Mouse (Mus musculus) midbrain, embryonic 11.5 days (tissue): ENCODE measurements at regions not wholly inside any gene's neighbourhood (a gene's known extent, or its start where the extent isn't known, plus 50 kb on each side); places are given as distances from the start of the nearest gene placed in this dataset.

Experiments used
- ATAC-seq: fragments of 200-750 bp; cut with Nextera tagmentation; 2 replicates; pipeline ENCODE4 v1.8.0; 2017; ENCODE audit warnings: moderate TSS enrichment, moderate library complexity; ENCODE audit not compliant: low FRiP score
- DNase-seq: peaks from one replicate; pipeline ENCODE4 v3.0.0; 2015; ENCODE audit warnings: low spot score; ENCODE audit errors: missing footprints
- H3K27ac ChIP-seq: fragments of 300-500 bp; sonication (generic); 2 replicates; pipeline ENCODE4 v1.5.1; 2014; ENCODE audit warnings: low read depth, low read length
- H3K27me3 ChIP-seq: fragments of 300-500 bp; sonication (generic); 2 replicates; pipeline ENCODE4 v1.6.1; 2014; ENCODE audit warnings: mild to moderate bottlenecking, low read length, moderate library complexity, mixed read lengths; ENCODE audit not compliant: control insufficient read depth, insufficient read depth
- H3K36me3 ChIP-seq: fragments of 300-500 bp; sonication (generic); 2 replicates; pipeline ENCODE4 v1.6.1; 2014; ENCODE audit warnings: mild to moderate bottlenecking, low read length, moderate library complexity, mixed read lengths; ENCODE audit not compliant: control insufficient read depth, insufficient read depth
- H3K4me1 ChIP-seq: fragments of 300-500 bp; sonication (generic); 2 replicates; pipeline ENCODE4 v1.6.1; 2014; ENCODE audit warnings: low read length; ENCODE audit not compliant: control insufficient read depth, insufficient read depth
- H3K4me2 ChIP-seq: fragments of 300-500 bp; sonication (generic); 2 replicates; pipeline ENCODE4 v1.6.1; 2014; ENCODE audit warnings: mild to moderate bottlenecking, moderate library complexity
- H3K4me3 ChIP-seq: fragments of 300-500 bp; sonication (generic); 2 replicates; pipeline ENCODE4 v1.5.1; 2014; ENCODE audit warnings: low read depth, low read length
- H3K9ac ChIP-seq: fragments of 300-500 bp; sonication (generic); 2 replicates; pipeline ENCODE4 v1.6.1; 2014; ENCODE audit warnings: low read length
- H3K9me3 ChIP-seq: fragments of 300-500 bp; sonication (generic); 2 replicates; pipeline ENCODE4 v1.6.1; 2016; ENCODE audit warnings: low read length; ENCODE audit not compliant: control insufficient read depth
- WGBS: fragments of 180-500 bp; shearing (Covaris S2); extraction: QIAGEN DNeasy Blood & Tissue Kit; methylation state at CpG from one replicate; pipeline ENCODE4 v1.1.7; 2014; 5-methylcytosine and 5-hydroxymethylcytosine counted together

GRCm38 (mm10) chr9:43427007-43427406, 116.4 kb downstream of the Trim29 start:
- ATAC-seq, result no peak
- no peaks in the 10 kb centered on the region for H3K9me3 ChIP-seq
- no peak for DNase-seq
- 71% methylated on average over 7 of the region's 7 CpGs for WGBS
- no peak overlapping the region for H3K9ac ChIP-seq
- no peak overlapping the region for H3K27ac ChIP-seq
- no peaks in the 10 kb centered on the region for H3K36me3 ChIP-seq
- no peak overlapping the region for H3K4me3 ChIP-seq
- no peak overlapping the region for H3K4me2 ChIP-seq
- H3K4me1 ChIP-seq, result no peaks in the 10 kb centered on the region
- no peaks in the 10 kb centered on the region for H3K27me3 ChIP-seq

- no peak for ATAC-seq
- Histone ChIP-seq H3K36me3 (no peaks in the 10 kb centered on the region), H3K4me1 (no peaks in the 10 kb centered on the region), H3K9ac (no peak overlapping the region), H3K27me3 (no peaks in the 10 kb centered on the region), H3K9me3 (no peaks in the 10 kb centered on the region), H3K4me2 (no peak overlapping the region), H3K27ac (no peak overlapping the region), H3K4me3 (no peak overlapping the region)
- 70% methylated on average over 3 of the region's 3 CpGs for WGBS
- no peak for DNase-seq
Observed at GRCm38 (mm10) chr9:43433953-43434352, 123.3 kb downstream of the Trim29 start.

- Histone ChIP-seq H3K4me1 (no peaks in the 10 kb centered on the region), H3K27me3 (no peaks in the 10 kb centered on the region), H3K4me2 (no peak overlapping the region), H3K9ac (no peak overlapping the region), H3K27ac (no peak overlapping the region), H3K36me3 (no peaks in the 10 kb centered on the region), H3K4me3 (no peak overlapping the region), H3K9me3 (no peaks in the 10 kb centered on the region)
- WGBS, result 90% methylated on average over 11 of the region's 11 CpGs
- DNase-seq (no peak), ATAC-seq (no peak)
Observed at GRCm38 (mm10) chr9:43438476-43438875, 127.8 kb downstream of the Trim29 start.

GRCm38 (mm10) chr9:43440959-43441510, 130.4 kb downstream of the Trim29 start:
- Histone ChIP-seq H3K4me3 (no peak overlapping the region), H3K4me2 (no peak overlapping the region), H3K27me3 (no peaks in the 10 kb centered on the region), H3K4me1 (no peaks in the 10 kb centered on the region), H3K9me3 (no peaks in the 10 kb centered on the region), H3K27ac (no peak overlapping the region), H3K36me3 (no peaks in the 10 kb centered on the region), H3K9ac (no peak overlapping the region)
- ATAC-seq (no peak), DNase-seq (no peak)
- WGBS, result 61% methylated on average over 5 of the region's 5 CpGs

DNA sequence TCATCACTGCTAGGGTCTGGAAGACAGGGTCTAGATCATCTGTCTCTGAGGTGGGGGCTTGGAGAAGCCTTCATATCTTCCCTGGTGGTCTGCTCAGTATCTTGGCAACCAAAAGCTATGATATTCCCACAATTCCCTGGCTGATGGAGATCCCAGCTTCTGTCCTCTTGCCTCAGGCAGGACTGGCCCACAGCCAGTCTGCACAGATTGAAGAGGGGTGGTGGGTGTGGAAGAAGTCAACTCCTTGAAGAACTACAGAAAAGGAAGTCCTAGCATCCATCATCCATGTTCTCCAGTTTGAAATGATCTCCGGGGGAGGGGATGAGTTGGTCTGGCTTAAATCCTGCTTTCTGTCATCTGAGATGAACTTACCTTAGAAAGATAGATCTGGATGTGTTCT, 134.8 kb downstream of the Trim29 start:
- Histone ChIP-seq H3K9ac (no peak overlapping the region), H3K9me3 (no peaks in the 10 kb centered on the region), H3K4me2 (no peak overlapping the region), H3K4me1 (no peaks in the 10 kb centered on the region), H3K27ac (no peak overlapping the region), H3K27me3 (no peaks in the 10 kb centered on the region), H3K4me3 (no peak overlapping the region), H3K36me3 (no peaks in the 10 kb centered on the region)
- 92% methylated on average over 1 of the region's 1 CpGs for WGBS
- no peak for DNase-seq
- ATAC-seq, result no peak

DNA sequence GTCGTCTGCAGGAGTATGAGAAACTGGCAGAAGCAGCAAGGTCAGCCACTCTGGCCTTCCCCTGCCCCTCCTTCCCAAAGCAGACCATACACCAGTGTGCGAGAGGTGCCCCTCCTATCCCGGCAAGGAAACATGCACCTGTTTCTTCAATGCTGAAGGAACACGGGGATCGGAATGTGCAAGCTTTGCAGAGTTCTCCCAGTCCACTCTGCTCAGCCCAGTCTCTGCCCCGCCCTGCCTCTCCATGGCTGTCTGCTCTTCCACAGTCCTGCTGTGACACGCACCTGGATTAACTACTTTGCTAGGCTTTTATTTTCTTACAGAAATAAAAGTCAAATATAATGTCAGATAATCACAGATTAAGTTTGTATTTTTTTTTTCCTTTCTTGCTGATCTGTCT, 136.7 kb downstream of the Trim29 start:
- H3K36me3 ChIP-seq, result no peaks in the 10 kb centered on the region
- no peak overlapping the region for H3K4me3 ChIP-seq
- no peak overlapping the region for H3K4me2 ChIP-seq
- H3K27ac ChIP-seq, result no peak overlapping the region
- H3K9me3 ChIP-seq, result no peaks in the 10 kb centered on the region
- no peaks in the 10 kb centered on the region for H3K4me1 ChIP-seq
- WGBS, result 78% methylated on average over 7 of the region's 7 CpGs
- no peak overlapping the region for H3K9ac ChIP-seq
- DNase-seq (no peak), ATAC-seq (no peak)
- no peaks in the 10 kb centered on the region; the same call in 1 of the 2 replicates for H3K27me3 ChIP-seq

DNA sequence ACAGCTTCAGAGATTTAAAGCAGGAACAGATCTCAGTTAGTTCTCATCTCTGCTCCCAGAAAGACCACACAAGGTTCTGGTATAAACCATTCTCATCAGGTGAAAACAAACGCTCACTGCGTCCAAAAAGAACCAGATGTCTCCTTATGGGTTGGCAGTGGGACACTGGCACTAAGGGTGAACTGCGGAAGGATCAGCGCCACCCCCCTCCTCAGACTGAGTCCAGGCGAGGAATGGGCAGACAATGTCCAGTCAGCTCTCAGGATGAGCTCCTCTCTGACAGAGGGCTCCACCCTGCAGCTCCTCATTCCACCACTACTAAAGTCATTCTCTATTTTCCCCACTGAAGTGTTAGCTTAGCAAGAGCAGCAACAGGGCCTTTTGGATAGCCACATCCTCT, 138.3 kb downstream of the Trim29 start:
- no peaks in the 10 kb centered on the region for H3K4me1 ChIP-seq
- H3K4me2 ChIP-seq, result no peak overlapping the region
- H3K27ac ChIP-seq, result no peak overlapping the region
- H3K9me3 ChIP-seq, result no peaks in the 10 kb centered on the region
- WGBS, result 82% methylated on average over 5 of the region's 5 CpGs
- H3K36me3 ChIP-seq, result no peaks in the 10 kb centered on the region
- H3K9ac ChIP-seq, result no peak overlapping the region
- no peak overlapping the region for H3K4me3 ChIP-seq
- peak; percentile 57 for DNase-seq
- no peak for ATAC-seq
- H3K27me3 ChIP-seq, result peaks cover 4% of the 10 kb centered on the region; the same call in 1 of the 2 replicates

- Histone ChIP-seq H3K9ac (no peak overlapping the region), H3K4me1 (no peaks in the 10 kb centered on the region), H3K27me3 (peaks cover 12% of the 10 kb centered on the region; the same call in 1 of the 2 replicates), H3K36me3 (no peaks in the 10 kb centered on the region), H3K4me2 (no peak overlapping the region), H3K9me3 (no peaks in the 10 kb centered on the region), H3K27ac (no peak overlapping the region), H3K4me3 (no peak overlapping the region)
- whole genome bisulfite sequencing, result 5% methylated on average over 14 of the region's 14 CpGs
- DNase-seq (peak; percentile 85), ATAC-seq (no peak)
Observed at GRCm38 (mm10) chr9:43453953-43454582, 143.4 kb downstream of the Trim29 start.

DNA sequence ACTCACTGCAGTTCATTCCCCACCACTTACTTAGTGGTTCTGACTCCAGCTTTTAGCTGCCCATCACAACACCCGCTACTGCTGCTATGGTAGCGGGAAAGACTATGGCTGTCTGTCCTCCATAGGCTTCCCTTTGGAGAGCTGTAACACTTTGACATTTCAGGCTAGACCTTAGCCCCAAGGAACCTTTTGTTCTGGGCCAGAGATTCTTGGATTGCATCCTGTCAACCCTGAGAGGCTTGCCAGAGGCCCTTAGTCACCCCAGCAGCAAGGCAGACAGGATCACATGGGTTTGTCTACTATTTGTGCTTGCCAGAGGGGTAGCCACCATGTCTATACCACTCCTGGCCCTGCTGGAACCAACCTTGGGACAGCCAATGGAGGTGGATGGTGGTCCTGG, 147.1 kb downstream of the Trim29 start:
- H3K4me3 ChIP-seq, result no peak overlapping the region
- no peaks in the 10 kb centered on the region for H3K36me3 ChIP-seq
- peak; percentile 62 for DNase-seq
- ATAC-seq, result no peak
- no peaks in the 10 kb centered on the region for H3K9me3 ChIP-seq
- H3K27ac ChIP-seq, result no peak overlapping the region
- H3K9ac ChIP-seq, result no peak overlapping the region
- peaks cover 12% of the 10 kb centered on the region; the same call in 1 of the 2 replicates for H3K27me3 ChIP-seq
- H3K4me2 ChIP-seq, result no peak overlapping the region
- WGBS, result 93% methylated on average over 2 of the region's 2 CpGs
- H3K4me1 ChIP-seq, result no peaks in the 10 kb centered on the region
